Mouse (Mus musculus) midbrain, embryonic 14.5 days (tissue): ENCODE results near the gene Gm45717. TPM values are rescaled to one million over a fixed set of nuclear protein-coding genes. Genes with fewer than 3 reads are reported as not detected.

Source experiments
- ATAC-seq: fragments of 200-750 bp; cut with Nextera tagmentation; 2 replicates; pipeline ENCODE4 v1.8.0; 2017; ENCODE audit warnings: moderate number of reproducible peaks, moderate library complexity; ENCODE audit not compliant: low FRiP score, low TSS enrichment
- DNase-seq: peaks from one replicate; pipeline ENCODE4 v3.0.0-alpha.2; 2015
- H3K27ac ChIP-seq: fragments of 300-500 bp; sonication (generic); replicated peaks from 2 replicates; pipeline ENCODE4 v1.5.1; 2014; ENCODE audit warnings: mild to moderate bottlenecking, low read depth, low read length, moderate library complexity
- H3K27me3 ChIP-seq: fragments of 300-500 bp; sonication (generic); 2 replicates; pipeline ENCODE4 v1.6.1; 2014; ENCODE audit warnings: low read length, control low read depth, mixed read lengths; ENCODE audit not compliant: control insufficient read depth, insufficient read depth
- H3K36me3 ChIP-seq: fragments of 300-500 bp; sonication (generic); 2 replicates; pipeline ENCODE4 v1.6.1; 2014; ENCODE audit warnings: low read length, control low read depth; ENCODE audit not compliant: control insufficient read depth, insufficient read depth
- H3K4me1 ChIP-seq: fragments of 300-500 bp; sonication (generic); 2 replicates; pipeline ENCODE4 v1.6.1; 2014; ENCODE audit warnings: mild to moderate bottlenecking, antibody characterized with exemption, low read length, control low read depth; ENCODE audit not compliant: control insufficient read depth, insufficient read depth
- H3K4me2 ChIP-seq: fragments of 300-500 bp; sonication (generic); 2 replicates; pipeline ENCODE4 v1.6.1; 2014; ENCODE audit warnings: mild to moderate bottlenecking, low read length, moderate library complexity
- H3K4me3 ChIP-seq: fragments of 300-500 bp; sonication (generic); replicated peaks from 2 replicates; pipeline ENCODE4 v1.5.1; 2014; ENCODE audit warnings: low read depth, low read length
- H3K9ac ChIP-seq: fragments of 300-500 bp; sonication (generic); replicated peaks from 2 replicates; pipeline ENCODE4 v1.6.1; 2014; ENCODE audit warnings: mild to moderate bottlenecking, low read length, moderate library complexity
- H3K9me3 ChIP-seq: fragments of 300-500 bp; sonication (generic); 2 replicates; pipeline ENCODE4 v1.6.1; 2016; ENCODE audit warnings: low read length, control low read depth, mixed read lengths; ENCODE audit not compliant: control insufficient read depth
- WGBS: fragments of 180-500 bp; shearing (Covaris S2); extraction: QIAGEN DNeasy Blood & Tissue Kit; methylation state at CpG from one replicate; pipeline ENCODE4 v1.1.7; 2014; 5-methylcytosine and 5-hydroxymethylcytosine counted together
- polyA plus RNA-seq: library from polyadenylated mRNA; unstranded; fragments of >200 nt; fragmentation: Nextera tagmentation; extraction: Ambion mirVana; gene quantifications from 2 replicates; pipeline ENCODE4 v1.2.1, GENCODE M21; 2014

Gm45717 gene
- polyA plus RNA-seq: not detected in 2 replicates

DNA sequence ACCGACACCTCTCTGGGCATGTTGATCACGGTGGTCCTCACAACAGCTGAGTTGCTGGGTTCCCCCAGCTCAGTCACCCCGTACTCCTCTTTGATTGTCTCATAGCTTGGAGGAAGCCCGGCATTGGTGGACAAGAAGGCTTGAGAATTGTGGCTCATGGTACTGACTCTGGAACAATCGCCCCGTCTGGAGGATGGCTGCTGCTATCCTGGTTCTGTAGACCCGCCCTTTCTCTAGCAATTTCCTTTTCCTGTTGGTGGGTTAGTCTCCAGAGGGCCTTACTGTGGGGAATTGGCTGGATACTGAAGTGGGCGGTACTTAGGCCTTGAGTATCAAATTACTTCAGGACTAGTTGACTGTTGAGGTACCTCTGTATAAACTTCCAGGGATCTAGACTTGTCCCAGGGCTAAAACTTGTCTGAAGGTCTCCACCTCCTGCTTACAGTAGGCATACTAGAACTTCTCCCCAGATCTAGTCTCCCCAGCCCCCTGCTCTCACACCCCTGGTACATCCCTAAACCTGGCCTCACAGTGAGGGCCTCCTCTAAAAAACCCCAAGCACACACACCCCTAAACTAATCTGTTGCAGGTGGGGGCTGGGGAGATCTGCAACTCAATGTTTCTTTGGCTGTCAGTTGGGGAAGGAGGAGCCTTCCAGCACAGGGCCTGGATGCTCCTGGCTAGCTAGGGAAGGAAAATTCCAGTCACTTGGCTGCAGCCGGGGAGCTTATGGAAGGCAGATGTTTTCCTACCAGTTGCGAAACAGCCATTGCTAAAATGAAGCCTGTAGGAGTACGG, at the start of gene Gm45717, which contains the start of gene Ifitm2:
Gm45717 (minus strand) TSS at position 180 of the 798 bp plus-strand sequence.
Ifitm2 (minus strand) TSS at position 230 of the 798 bp plus-strand sequence.
- DNase-seq (peak; percentile 49), ATAC-seq (no peak; the same call in 1 of the 2 replicates)
- peaks cover 9% of the 10 kb centered on the region; the same call in 1 of the 2 replicates for H3K4me1 ChIP-seq
- H3K9ac ChIP-seq: peak within 1 kb of the TSS; percentile 36; the same call in 1 of the 2 replicates
- peak within 1 kb of the TSS; percentile 52 for H3K4me2 ChIP-seq
- H3K27ac ChIP-seq: no peak within 1 kb of the TSS
- H3K9me3 ChIP-seq: no peaks in the 10 kb centered on the region
- no peaks in the 10 kb centered on the region for H3K27me3 ChIP-seq
- H3K4me3 ChIP-seq: peak within 1 kb of the TSS; percentile 29
- H3K36me3 ChIP-seq: no peaks in the 10 kb centered on the region
- 22% methylated on average over 11 of the region's 11 CpGs for WGBS

GRCm38 (mm10) chr7:141003248-141004010, 47.7 kb upstream of the Gm45717 start:
- no peak overlapping the region for H3K4me3 ChIP-seq
- no peak overlapping the region for H3K4me2 ChIP-seq
- DNase-seq (no peak), ATAC-seq (no peak)
- H3K27ac ChIP-seq: no peak overlapping the region
- WGBS: 87% methylated on average over 5 of the region's 5 CpGs
- H3K36me3 ChIP-seq: no peaks in the 10 kb centered on the region
- no peaks in the 10 kb centered on the region for H3K27me3 ChIP-seq
- no peaks in the 10 kb centered on the region for H3K9me3 ChIP-seq
- no peak overlapping the region for H3K9ac ChIP-seq
- 0 out of 2 replicates have a peak, but pooled peaks cover 2% of the 10 kb centered on the region for H3K4me1 ChIP-seq

- no peaks in the 10 kb centered on the region for H3K4me1 ChIP-seq
- 69% methylated on average over 15 of the region's 15 CpGs for WGBS
- no peak overlapping the region for H3K4me3 ChIP-seq
- H3K27me3 ChIP-seq: no peaks in the 10 kb centered on the region
- H3K9ac ChIP-seq: no peak overlapping the region
- DNase-seq: no peak
- ATAC-seq: no peak
- no peaks in the 10 kb centered on the region for H3K9me3 ChIP-seq
- H3K4me2 ChIP-seq: no peak overlapping the region
- H3K27ac ChIP-seq: no peak overlapping the region
- H3K36me3 ChIP-seq: no peaks in the 10 kb centered on the region
Observed at GRCm38 (mm10) chr7:141000881-141001708, 45.4 kb upstream of the Gm45717 start.

DNA sequence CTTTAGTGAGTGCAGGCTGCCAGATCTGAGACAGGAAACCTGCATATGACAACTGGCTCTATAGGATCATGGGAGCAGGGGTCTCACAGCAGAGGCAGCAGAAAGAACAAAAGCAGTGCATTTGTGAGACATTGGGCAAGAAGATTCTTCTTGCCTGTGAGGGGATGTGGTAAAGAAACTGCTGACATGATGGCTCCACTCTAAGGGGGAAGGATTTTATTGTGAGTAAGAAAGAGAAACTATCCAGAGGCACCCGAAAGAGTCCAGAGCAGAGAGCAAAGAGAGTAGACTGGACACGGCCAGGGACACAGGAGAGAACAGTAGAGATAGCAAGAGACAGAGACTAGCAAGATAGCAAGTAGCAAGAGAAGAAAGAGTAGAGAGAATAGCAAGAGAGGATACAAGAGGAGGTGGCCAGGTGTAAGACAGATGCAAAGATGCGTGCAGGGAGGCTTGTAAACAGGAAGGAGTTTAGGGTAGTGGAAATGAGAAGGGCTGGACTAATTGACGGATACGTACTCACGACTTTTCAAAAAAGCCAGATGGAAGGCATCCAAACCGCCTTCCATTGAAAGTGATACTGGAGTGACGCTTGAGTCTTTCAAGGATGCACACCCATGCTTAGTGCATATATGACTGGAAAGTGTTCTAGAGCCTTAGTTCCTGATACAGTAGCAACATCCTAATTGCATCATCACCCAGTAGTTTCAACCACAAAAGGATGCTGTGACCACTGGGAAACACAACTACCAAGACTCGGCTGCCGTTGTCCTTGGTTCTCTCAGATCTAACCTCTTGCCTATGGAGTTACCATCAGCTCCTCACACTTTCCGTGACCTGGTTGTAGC, 43.3 kb upstream of the Gm45717 start:
- no peak for ATAC-seq
- no peak overlapping the region for H3K4me2 ChIP-seq
- no peaks in the 10 kb centered on the region for H3K36me3 ChIP-seq
- H3K4me3 ChIP-seq: no peak overlapping the region
- no peak overlapping the region for H3K9ac ChIP-seq
- H3K27me3 ChIP-seq: no peaks in the 10 kb centered on the region
- no peaks in the 10 kb centered on the region for H3K4me1 ChIP-seq
- DNase-seq: no peak
- 91% methylated on average over 11 of the region's 11 CpGs for WGBS
- H3K9me3 ChIP-seq: no peaks in the 10 kb centered on the region
- H3K27ac ChIP-seq: no peak overlapping the region

- 61% methylated on average over 1 of the region's 1 CpGs for WGBS
- no peak overlapping the region for H3K27ac ChIP-seq
- ATAC-seq: no peak
- H3K4me2 ChIP-seq: no peak overlapping the region
- H3K36me3 ChIP-seq: no peaks in the 10 kb centered on the region
- H3K9me3 ChIP-seq: no peaks in the 10 kb centered on the region
- H3K4me3 ChIP-seq: no peak overlapping the region
- H3K4me1 ChIP-seq: no peaks in the 10 kb centered on the region
- DNase-seq: no peak
- no peak overlapping the region for H3K9ac ChIP-seq
- H3K27me3 ChIP-seq: no peaks in the 10 kb centered on the region
Observed at GRCm38 (mm10) chr7:140997817-140998216, 42.1 kb upstream of the Gm45717 start.

GRCm38 (mm10) chr7:140991117-140991689, 35.5 kb upstream of the Gm45717 start:
- Histone ChIP-seq H3K4me3 (no peak overlapping the region), H3K36me3 (no peaks in the 10 kb centered on the region), H3K4me1 (no peaks in the 10 kb centered on the region), H3K9me3 (no peaks in the 10 kb centered on the region), H3K4me2 (no peak overlapping the region), H3K27me3 (no peaks in the 10 kb centered on the region), H3K9ac (no peak overlapping the region), H3K27ac (no peak overlapping the region)
- DNase-seq: no peak
- WGBS: 89% methylated on average over 14 of the region's 14 CpGs
- ATAC-seq: no peak

DNA sequence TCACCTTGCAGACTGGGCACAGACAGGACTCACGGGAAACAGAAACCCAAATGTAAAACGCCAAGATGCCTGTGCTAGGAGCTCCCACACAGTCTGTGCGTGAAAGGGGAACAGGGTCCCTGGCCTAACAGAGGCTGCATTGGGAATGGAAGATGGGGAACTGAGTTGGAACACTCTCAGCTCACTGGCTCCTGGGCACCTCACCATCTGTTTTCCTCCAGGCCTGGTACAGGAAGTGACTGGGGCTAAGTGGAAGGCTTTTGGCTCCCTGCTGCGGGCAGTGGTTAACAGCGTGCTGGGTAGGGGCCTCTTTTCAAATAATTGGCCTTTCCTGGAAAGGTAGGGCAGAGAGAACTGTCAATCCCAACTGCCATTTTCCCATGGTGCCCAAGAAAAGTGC, 34.9 kb upstream of the Gm45717 start:
- Histone ChIP-seq H3K4me1 (no peaks in the 10 kb centered on the region), H3K4me3 (no peak overlapping the region), H3K36me3 (no peaks in the 10 kb centered on the region), H3K27ac (no peak overlapping the region), H3K4me2 (no peak overlapping the region), H3K9me3 (no peaks in the 10 kb centered on the region), H3K27me3 (no peaks in the 10 kb centered on the region), H3K9ac (no peak overlapping the region)
- DNase-seq (no peak), ATAC-seq (no peak)
- 75% methylated on average over 5 of the region's 5 CpGs for WGBS
